Mouse (Mus musculus) forebrain, embryonic 14.5 days (tissue): Measurements from ENCODE around the gene Mxra7. TPM values are rescaled to one million over a fixed set of nuclear protein-coding genes. Genes with fewer than 3 reads are reported as not detected.
A peak's percentile ranks its signal among the peaks of the same experiment; 100 is the strongest.

Experiments
- ATAC-seq: fragments of 200-750 bp; cut with Nextera tagmentation; 2 replicates; pipeline ENCODE4 v1.8.0; 2017; ENCODE audit warnings: mild to moderate bottlenecking, moderate library complexity
- DNase-seq: peaks from one replicate; pipeline ENCODE4 v3.0.0-alpha.2; 2015; ENCODE audit warnings: low spot score
- H3K27ac ChIP-seq: fragments of 300-500 bp; sonication (generic); 2 replicates; pipeline ENCODE4 v1.5.1; 2014; ENCODE audit warnings: low read depth, mild to moderate bottlenecking, control low read depth, low read length, moderate library complexity
- H3K27me3 ChIP-seq: fragments of 300-500 bp; sonication (generic); replicated peaks from 2 replicates; pipeline ENCODE4 v1.6.1; 2014; ENCODE audit warnings: low read length, control low read depth, mixed read lengths; ENCODE audit not compliant: control insufficient read depth, insufficient read depth
- H3K36me3 ChIP-seq: fragments of 300-500 bp; sonication (generic); 2 replicates; pipeline ENCODE4 v1.6.1; 2014; ENCODE audit warnings: low read length, control low read depth; ENCODE audit not compliant: control insufficient read depth, insufficient read depth
- H3K4me1 ChIP-seq: fragments of 300-500 bp; sonication (generic); 2 replicates; pipeline ENCODE4 v1.6.1; 2014; ENCODE audit warnings: antibody characterized with exemption, low read length, control low read depth; ENCODE audit not compliant: control insufficient read depth, insufficient read depth
- H3K4me2 ChIP-seq: fragments of 300-500 bp; sonication (generic); 2 replicates; pipeline ENCODE4 v1.6.1; 2014; ENCODE audit warnings: mild to moderate bottlenecking, control low read depth, low read length
- H3K4me3 ChIP-seq: fragments of 300-500 bp; sonication (generic); 2 replicates; pipeline ENCODE4 v1.5.1; 2014; ENCODE audit warnings: low read depth, low read length, control low read depth
- H3K9ac ChIP-seq: fragments of 300-500 bp; sonication (generic); 2 replicates; pipeline ENCODE4 v1.6.1; 2014; ENCODE audit warnings: mild to moderate bottlenecking, low read length, control low read depth, moderate library complexity
- H3K9me3 ChIP-seq: fragments of 300-500 bp; sonication (generic); replicated peaks from 2 replicates; pipeline ENCODE4 v1.6.1; 2016; ENCODE audit warnings: low read length, control low read depth, mixed read lengths; ENCODE audit not compliant: control insufficient read depth
- WGBS: fragments of 180-500 bp; shearing (Covaris S2); extraction: QIAGEN DNeasy Blood & Tissue Kit; methylation state at CpG from one replicate; pipeline ENCODE4 v1.1.7; 2014; 5-methylcytosine and 5-hydroxymethylcytosine counted together
- polyA plus RNA-seq: library from polyadenylated mRNA; unstranded; fragments of >200 nt; fragmentation: Nextera tagmentation; extraction: Ambion mirVana; gene quantifications from 2 replicates; pipeline ENCODE4 v1.2.1, GENCODE M21; 2014

The Mxra7 gene
- polyA plus RNA-seq, 1 experiment from 2014 or later, result 3.6 TPM

- Histone ChIP-seq H3K27me3 (no peaks in the 10 kb centered on the region), H3K36me3 (peaks cover 65% of the 10 kb centered on the region), H3K27ac (no peak overlapping the region), H3K9me3 (no peaks in the 10 kb centered on the region), H3K4me1 (peaks cover 23% of the 10 kb centered on the region), H3K9ac (no peak overlapping the region), H3K4me2 (no peak overlapping the region), H3K4me3 (no peak overlapping the region)
- WGBS, result 75% methylated on average over 7 of the region's 7 CpGs
- DNase-seq, result no peak
- no peak for ATAC-seq
These were observed 11.8 kb upstream of the Mxra7 start for GRCm38 (mm10) chr11:116839601-116840000.

- no peak for ATAC-seq
- no peak for DNase-seq
- no peaks in the 10 kb centered on the region for H3K9me3 ChIP-seq
- H3K36me3 ChIP-seq, result peaks cover 72% of the 10 kb centered on the region
- no peak overlapping the region for H3K4me3 ChIP-seq
- 89% methylated on average over 14 of the region's 14 CpGs for WGBS
- H3K27me3 ChIP-seq, result no peaks in the 10 kb centered on the region
- no peak overlapping the region for H3K9ac ChIP-seq
- H3K4me1 ChIP-seq, result peaks cover 16% of the 10 kb centered on the region
- H3K4me2 ChIP-seq, result no peak overlapping the region
- no peak overlapping the region for H3K27ac ChIP-seq
These were observed 11.1 kb upstream of the Mxra7 start for GRCm38 (mm10) chr11:116838936-116839335.

- Histone ChIP-seq H3K9ac (no peak overlapping the region), H3K27ac (no peak overlapping the region), H3K4me2 (no peak overlapping the region), H3K27me3 (no peaks in the 10 kb centered on the region), H3K36me3 (peaks cover 85% of the 10 kb centered on the region), H3K4me1 (peaks cover 14% of the 10 kb centered on the region; the same call in 1 of the 2 replicates), H3K4me3 (no peak overlapping the region), H3K9me3 (no peaks in the 10 kb centered on the region)
- DNase-seq, result no peak
- 93% methylated on average over 10 of the region's 10 CpGs for WGBS
- no peak for ATAC-seq
These were observed 9.6 kb upstream of the Mxra7 start for GRCm38 (mm10) chr11:116837441-116837840.

GRCm38 (mm10) chr11:116836283-116836682, 8.4 kb upstream of the Mxra7 start:
- no peak overlapping the region for H3K9ac ChIP-seq

GRCm38 (mm10) chr11:116834954-116835353, 7.1 kb upstream of the Mxra7 start:
- Histone ChIP-seq H3K9ac (no peak overlapping the region), H3K36me3 (peaks cover 72% of the 10 kb centered on the region), H3K4me3 (no peak overlapping the region), H3K27ac (no peak overlapping the region), H3K9me3 (no peaks in the 10 kb centered on the region), H3K4me2 (no peak overlapping the region), H3K27me3 (no peaks in the 10 kb centered on the region), H3K4me1 (no peaks in the 10 kb centered on the region)
- ATAC-seq, result no peak
- DNase-seq, result no peak
- WGBS, result 88% methylated on average over 1 of the region's 1 CpGs

More at GRCm38 (mm10) chr11:116836283-116836682, 8.4 kb upstream of the Mxra7 start:
- ATAC-seq (no peak), DNase-seq (no peak)
- Histone ChIP-seq H3K27me3 (no peaks in the 10 kb centered on the region), H3K4me2 (no peak overlapping the region), H3K4me3 (no peak overlapping the region), H3K27ac (no peak overlapping the region), H3K36me3 (peaks cover 85% of the 10 kb centered on the region), H3K4me1 (peaks cover 8% of the 10 kb centered on the region; the same call in 1 of the 2 replicates), H3K9me3 (no peaks in the 10 kb centered on the region)
- 92% methylated on average over 4 of the region's 4 CpGs for WGBS

- H3K27ac ChIP-seq, result no peak overlapping the region; the same call in 1 of the 2 replicates
- peaks cover 45% of the 10 kb centered on the region for H3K36me3 ChIP-seq
- peaks cover 6% of the 10 kb centered on the region; the same call in 1 of the 2 replicates for H3K4me1 ChIP-seq
- DNase-seq (no peak), ATAC-seq (no peak)
- 25% methylated on average over 4 of the region's 4 CpGs for WGBS
- no peak overlapping the region for H3K9ac ChIP-seq
- no peak overlapping the region for H3K4me2 ChIP-seq
- no peak overlapping the region for H3K4me3 ChIP-seq
- H3K9me3 ChIP-seq, result no peaks in the 10 kb centered on the region
- H3K27me3 ChIP-seq, result no peaks in the 10 kb centered on the region
These were observed 4.4 kb upstream of the Mxra7 start for GRCm38 (mm10) chr11:116832172-116832685.

GRCm38 (mm10) chr11:116826550-116827504, 1.0 kb downstream of the Mxra7 start:
- DNase-seq, result peak; percentile 68
- Histone ChIP-seq H3K27me3 (no peaks in the 10 kb centered on the region), H3K4me3 (peak overlapping the region; percentile 45), H3K4me1 (peaks cover 13% of the 10 kb centered on the region; the same call in 1 of the 2 replicates), H3K4me2 (peak overlapping the region; percentile 82), H3K27ac (no peak overlapping the region), H3K9ac (peak overlapping the region; percentile 80), H3K36me3 (no peaks in the 10 kb centered on the region), H3K9me3 (no peaks in the 10 kb centered on the region)
- 0 out of 2 replicates have a peak, but pooled peaks have one; percentile 31 for ATAC-seq
- 10% methylated on average over 17 of the region's 17 CpGs for WGBS

- H3K9me3 ChIP-seq, result no peaks in the 10 kb centered on the region
- no peak overlapping the region for H3K4me2 ChIP-seq
These were observed 2.6 kb downstream of the Mxra7 start for GRCm38 (mm10) chr11:116825230-116825629.

More at GRCm38 (mm10) chr11:116825230-116825629, 2.6 kb downstream of the Mxra7 start:
- no peak for DNase-seq
- H3K27me3 ChIP-seq, result no peaks in the 10 kb centered on the region
- no peaks in the 10 kb centered on the region for H3K36me3 ChIP-seq
- no peak for ATAC-seq
- H3K4me1 ChIP-seq, result peaks cover 13% of the 10 kb centered on the region; the same call in 1 of the 2 replicates
- WGBS, result 66% methylated on average over 5 of the region's 5 CpGs
- no peak overlapping the region for H3K4me3 ChIP-seq
- peak overlapping the region; percentile 44; the same call in 1 of the 2 replicates for H3K27ac ChIP-seq
- H3K9ac ChIP-seq, result no peak overlapping the region
